Mouse (Mus musculus): ENCODE results near the gene Wdr31.

DNA sequence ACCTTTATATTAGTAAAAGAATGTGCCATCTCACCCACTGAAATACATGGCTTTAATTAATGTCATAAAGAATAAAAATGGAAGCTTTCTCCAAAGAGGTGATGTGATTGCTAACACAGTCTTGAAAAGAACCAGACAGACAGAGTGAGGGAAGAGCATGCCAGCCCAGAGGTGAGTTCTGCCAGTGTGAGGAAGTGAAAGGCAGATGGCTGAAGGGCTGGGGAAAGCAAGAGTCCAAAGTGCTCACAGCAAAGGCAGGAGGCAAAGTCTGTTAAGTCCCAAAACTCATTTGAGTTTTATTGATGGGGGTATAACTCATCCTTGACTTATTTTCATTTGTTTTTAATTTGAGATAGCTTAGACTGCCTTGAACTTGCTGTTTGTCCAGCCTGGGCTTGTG lies 40.0 kb downstream of the Wdr31 start:
- TF ChIP-seq CTCF (IDR thresholded peaks at IDR 0.05; ENCODE audit: low read depth, low read length) (no peak), POLR2A (IDR thresholded peaks at IDR 0.05; ENCODE audit: borderline replicate concordance, low read depth, low read length) (no peak)

Data from bone marrow macrophage, adult 2 months (primary cell).